Mouse (Mus musculus) WW6 (cell line): ENCODE data around the gene Srl.

ENCODE experiments used
- DNase-seq: peaks from one replicate; pipeline ENCODE4 v3.0.0-alpha.2; 2013; ENCODE audit warnings: low read depth, low spot score

Gene Srl

GRCm38 (mm10) chr16:4519157-4519556, 22.5 kb downstream of the Srl start:
- DNase-seq, result no peak

GRCm38 (mm10) chr16:4517906-4518305, 23.7 kb downstream of the Srl start:
- no peak for DNase-seq

- DNase-seq, result no peak
Measured at GRCm38 (mm10) chr16:4514383-4514782, 27.2 kb downstream of the Srl start.

- DNase-seq, result no peak
Measured at GRCm38 (mm10) chr16:4512661-4513438, 28.8 kb downstream of the Srl start.

- DNase-seq, result no peak
Measured at GRCm38 (mm10) chr16:4511371-4511770, 30.2 kb downstream of the Srl start.

- DNase-seq, result no peak
Measured at GRCm38 (mm10) chr16:4506181-4506580, 35.4 kb downstream of the Srl start.

GRCm38 (mm10) chr16:4503495-4503894, 38.1 kb downstream of the Srl start:
- no peak for DNase-seq

- DNase-seq, result no peak
Measured at GRCm38 (mm10) chr16:4502568-4502967, 39.0 kb downstream of the Srl start.

GRCm38 (mm10) chr16:4501703-4502102, 39.9 kb downstream of the Srl start:
- DNase-seq, result no peak

- DNase-seq, result no peak
Measured at GRCm38 (mm10) chr16:4500598-4501385, 40.8 kb downstream of the Srl start.

GRCm38 (mm10) chr16:4497762-4498607, 43.6 kb downstream of the Srl start:
- DNase-seq, result no peak

- no peak for DNase-seq
Measured at GRCm38 (mm10) chr16:4496470-4496869, 45.1 kb downstream of the Srl start.

- no peak for DNase-seq
Measured at GRCm38 (mm10) chr16:4495861-4496260, 45.8 kb downstream of the Srl start.

- DNase-seq, result no peak
Measured at GRCm38 (mm10) chr16:4492777-4493563, 48.6 kb downstream of the Srl start.

GRCm38 (mm10) chr16:4489114-4489624, 52.4 kb downstream of the Srl start:
- peak; percentile 47 for DNase-seq

GRCm38 (mm10) chr16:4480616-4481265, 60.9 kb downstream of the Srl start:
- no peak for DNase-seq

GRCm38 (mm10) chr16:4477591-4478215, 63.9 kb downstream of the Srl start:
- DNase-seq, result no peak

- DNase-seq, result peak; percentile 92
Measured at GRCm38 (mm10) chr16:4474882-4475803, 66.5 kb downstream of the Srl start.
